Mouse (Mus musculus): ENCODE data around the gene Olfr373.
A peak's percentile ranks its signal among the peaks of the same experiment; 100 is the strongest.
"Not testable (repeated sequence)": the region's sequence is repeated elsewhere in the genome, so short reads cannot be mapped to it uniquely, and the experiment has no call there.

The Olfr373 gene

DNA sequence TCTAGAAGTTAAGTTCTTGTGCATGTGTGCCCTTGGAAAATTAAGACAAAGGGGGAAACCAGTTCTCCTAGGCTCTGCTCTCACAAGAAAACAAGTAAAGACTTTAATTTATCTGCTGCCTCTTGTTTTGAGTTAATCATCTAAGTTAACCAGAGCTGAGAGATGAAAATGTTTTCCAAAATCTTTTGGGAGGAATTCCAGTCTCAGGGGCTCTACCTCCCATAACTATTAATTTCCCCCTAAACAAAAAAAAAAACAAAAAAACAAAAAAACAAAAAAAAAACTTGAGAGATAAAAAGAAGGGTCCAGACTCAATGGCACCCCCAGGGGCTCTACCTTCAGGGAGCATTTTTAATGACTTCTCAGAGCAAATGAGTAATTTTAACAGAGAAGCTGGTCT lies at the start of gene Olfr373:
TSS of gene Olfr373 (plus strand) at position 301 of the 400 bp plus-strand sequence.
- not testable (repeated sequence) for DNase-seq (ENCODE audit: low read depth, low spot score)

DNA sequence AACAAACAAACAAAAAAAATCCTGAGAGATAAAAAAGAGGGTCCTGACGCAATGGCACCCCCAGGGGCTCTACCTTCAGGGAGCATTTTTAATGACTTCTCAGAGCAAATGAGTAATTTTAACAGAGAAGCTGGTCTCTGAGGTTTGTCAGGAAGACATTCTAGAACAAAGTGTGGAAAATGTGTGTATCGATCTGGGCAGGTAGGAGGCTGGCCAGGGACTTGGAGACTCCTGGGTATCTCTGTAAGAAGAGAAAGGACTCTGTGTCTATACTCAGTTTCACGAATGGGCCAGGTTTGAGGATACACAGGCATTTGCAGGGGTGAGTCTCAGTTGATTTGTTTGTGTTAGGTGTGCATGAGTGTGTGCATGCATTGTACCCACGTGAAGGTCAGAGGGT lies 42.1 kb upstream of the Olfr373 start, which contains the start of gene Olfr372:
TSS of gene Olfr372 (plus strand) at position 301 of the 400 bp plus-strand sequence.
- not testable (repeated sequence) for DNase-seq (ENCODE audit: low read depth, low spot score)

DNA sequence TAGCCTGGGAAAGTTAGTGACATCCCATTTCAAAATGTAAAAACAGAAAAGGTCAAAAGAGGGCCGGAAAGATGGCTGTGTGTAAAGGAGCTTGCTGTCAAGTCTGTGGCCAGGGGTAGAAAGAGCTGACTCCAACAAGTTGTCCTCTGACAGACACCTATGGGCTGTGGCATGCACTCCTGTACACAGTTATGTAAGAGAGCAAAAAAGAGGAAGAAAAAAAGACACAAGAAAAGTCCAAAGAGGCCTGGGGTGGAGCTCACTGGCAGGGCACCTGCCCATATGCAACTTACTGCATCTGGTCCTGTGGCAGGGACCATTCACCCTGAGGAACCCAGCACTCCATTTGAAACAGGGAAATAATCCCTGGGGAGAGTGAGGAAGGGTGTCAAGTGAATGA lies 40.5 kb upstream of the Olfr373 start:
- DNase-seq (ENCODE audit: low read depth, low spot score) = no peak

DNA sequence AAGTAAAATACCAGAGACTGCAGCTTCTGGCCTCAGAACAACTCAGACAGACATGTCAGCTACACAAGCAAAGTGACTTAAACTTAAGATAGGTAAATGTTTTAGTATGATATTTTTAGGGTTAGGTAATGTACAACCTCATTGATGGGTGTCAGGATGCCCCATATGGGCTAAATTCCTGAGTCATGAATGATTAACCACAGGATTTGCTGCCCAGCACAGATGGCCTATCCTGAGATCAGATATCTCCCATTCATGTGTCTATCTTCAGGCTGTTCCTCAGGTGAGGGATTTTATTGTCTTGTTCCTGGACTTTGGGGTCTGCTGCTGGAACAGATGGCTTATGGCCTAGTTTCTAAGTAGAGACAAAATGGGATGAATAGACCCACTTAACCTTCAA lies 28.3 kb upstream of the Olfr373 start:
- DNase-seq (ENCODE audit: low read depth, low spot score) = not testable (repeated sequence)

DNA sequence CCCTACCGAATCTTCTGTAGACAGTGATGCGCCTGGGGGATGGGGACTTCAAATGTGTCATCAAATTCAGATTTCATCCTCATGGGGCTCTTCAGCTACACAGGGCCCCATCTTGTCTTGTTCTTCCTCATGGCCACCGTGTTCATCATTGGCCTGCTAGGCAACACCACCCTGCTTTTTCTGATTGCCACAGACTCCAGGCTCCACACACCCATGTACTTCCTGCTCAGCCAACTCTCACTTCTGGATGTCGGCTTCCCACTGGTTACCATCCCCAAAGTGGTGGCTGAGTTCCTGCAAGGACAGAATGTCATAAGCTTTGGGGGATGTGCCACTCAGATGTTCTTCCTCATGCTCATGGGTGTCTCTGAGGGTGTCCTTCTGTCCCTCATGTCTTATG lies 25.3 kb upstream of the Olfr373 start:
- DNase-seq (ENCODE audit: low read depth, low spot score) = not testable (repeated sequence)

DNA sequence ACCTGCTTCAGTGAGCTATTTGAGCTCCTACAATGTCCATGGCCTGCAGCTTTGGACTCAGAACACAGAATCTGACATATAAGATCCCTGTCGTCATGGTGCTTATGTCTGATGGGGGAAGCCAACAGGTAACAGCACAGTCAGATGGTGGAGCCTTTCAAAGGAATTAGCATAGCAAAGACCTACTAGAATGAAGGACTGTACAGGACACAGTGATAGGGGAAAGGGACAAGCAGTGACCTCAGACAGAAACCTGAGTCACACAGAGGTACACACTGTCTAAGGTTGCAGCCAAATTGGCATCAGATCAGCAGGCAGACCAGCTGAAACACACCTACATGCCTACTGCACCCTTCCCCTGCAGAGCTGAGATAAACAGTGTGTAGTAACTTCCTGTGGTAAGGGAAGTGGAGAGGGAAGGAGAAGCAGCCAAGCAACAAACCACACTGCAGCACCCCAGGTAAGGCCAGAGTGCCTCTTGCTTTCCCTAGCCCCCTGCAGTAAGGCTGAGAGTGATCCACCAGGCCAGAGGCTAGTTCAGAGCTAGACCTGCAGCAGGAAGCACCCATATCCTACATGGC lies 16.1 kb upstream of the Olfr373 start:
- not testable (repeated sequence) for DNase-seq (ENCODE audit: low read depth, low spot score)

DNA sequence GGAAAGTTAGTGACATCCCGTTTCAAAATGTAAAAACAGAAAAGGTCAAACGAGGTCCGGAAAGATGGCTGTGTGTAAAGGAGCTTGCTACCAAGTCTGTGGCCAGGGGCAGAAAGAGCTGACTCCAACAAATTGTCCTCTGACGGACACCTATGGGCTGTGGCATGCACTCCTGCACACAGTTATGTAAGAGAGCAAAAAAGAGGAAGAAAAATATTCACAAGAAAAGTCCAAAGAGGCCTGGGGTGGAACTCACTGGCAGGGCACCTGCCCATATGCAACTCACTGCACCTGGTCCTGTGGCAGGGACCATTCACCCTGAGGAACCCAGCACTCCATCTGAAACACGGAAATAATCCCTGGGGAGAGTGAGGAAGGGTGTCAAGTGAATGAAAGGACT lies 1.8 kb downstream of the Olfr373 start:
- no peak for DNase-seq (ENCODE audit: low read depth, low spot score)

DNA sequence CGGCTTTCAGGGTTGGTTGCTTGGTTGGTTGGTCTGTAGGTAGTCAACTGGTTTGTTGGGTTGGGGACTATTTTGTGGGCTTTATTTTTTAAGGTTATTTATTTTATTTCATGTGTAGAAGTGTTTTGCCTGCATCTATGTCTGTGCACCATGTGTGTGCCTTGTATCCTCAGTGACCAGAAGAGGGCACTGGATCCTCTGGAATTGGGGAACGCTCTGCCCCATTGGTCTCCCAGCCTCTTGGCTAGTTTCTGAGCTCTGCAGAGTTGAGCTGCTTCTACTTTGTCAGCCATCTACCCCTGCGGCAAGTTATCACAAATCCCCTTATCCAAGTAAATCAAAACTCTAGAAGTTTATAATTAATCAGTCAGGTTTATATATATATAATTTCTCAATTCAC lies 4.6 kb downstream of the Olfr373 start:
- not testable (repeated sequence) for DNase-seq (ENCODE audit: low read depth, low spot score)

DNA sequence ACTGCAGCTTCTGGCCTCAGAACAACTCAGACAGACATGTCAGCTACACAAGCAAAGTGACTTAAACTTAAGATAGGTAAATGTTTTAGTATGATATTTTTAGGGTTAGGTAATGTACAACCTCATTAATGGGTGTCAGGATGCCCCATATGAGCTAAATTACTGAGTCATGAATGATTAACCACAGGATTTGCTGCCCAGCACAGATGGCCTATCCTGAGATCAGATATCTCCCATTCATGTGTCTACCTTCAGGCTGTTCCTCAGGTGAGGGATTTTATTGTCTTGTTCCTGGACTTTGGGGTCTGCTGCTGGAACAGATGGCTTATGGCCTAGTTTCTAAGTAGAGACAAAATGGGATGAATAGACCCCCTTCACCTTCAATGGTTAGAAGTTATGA lies 13.7 kb downstream of the Olfr373 start:
- not testable (repeated sequence) for DNase-seq (ENCODE audit: low read depth, low spot score)

DNA sequence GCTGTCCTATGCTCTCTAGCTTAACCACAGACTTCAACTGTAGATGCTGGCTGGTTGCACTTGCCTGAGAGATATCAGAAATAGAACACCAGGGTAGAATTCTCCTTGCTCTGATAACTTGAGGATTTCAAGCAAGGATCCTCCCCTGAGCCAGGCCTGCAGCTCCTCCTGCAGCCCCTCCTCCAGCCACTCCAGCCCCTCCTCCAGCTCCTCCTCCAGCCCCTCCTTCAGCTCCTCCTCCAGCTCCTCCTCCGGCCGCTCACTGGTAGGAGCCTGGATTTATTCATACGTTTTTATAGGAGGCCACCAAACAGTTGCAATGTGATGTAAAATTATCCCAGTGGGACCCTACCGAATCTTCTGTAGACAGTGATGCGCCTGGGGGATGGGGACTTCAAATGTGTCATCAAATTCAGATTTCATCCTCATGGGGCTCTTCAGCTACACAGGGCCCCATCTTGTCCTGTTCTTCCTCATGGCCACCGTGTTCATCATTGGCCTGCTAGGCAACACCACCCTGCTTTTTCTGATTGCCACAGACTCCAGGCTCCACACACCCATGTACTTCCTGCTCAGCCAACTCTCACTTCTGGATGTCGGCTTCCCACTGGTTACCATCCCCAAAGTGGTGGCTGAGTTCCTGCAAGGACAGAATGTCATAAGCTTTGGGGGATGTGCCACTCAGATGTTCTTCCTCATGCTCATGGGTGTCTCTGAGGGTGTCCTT lies 16.6 kb downstream of the Olfr373 start:
- DNase-seq (ENCODE audit: low read depth, low spot score) = peak; percentile 28

DNA sequence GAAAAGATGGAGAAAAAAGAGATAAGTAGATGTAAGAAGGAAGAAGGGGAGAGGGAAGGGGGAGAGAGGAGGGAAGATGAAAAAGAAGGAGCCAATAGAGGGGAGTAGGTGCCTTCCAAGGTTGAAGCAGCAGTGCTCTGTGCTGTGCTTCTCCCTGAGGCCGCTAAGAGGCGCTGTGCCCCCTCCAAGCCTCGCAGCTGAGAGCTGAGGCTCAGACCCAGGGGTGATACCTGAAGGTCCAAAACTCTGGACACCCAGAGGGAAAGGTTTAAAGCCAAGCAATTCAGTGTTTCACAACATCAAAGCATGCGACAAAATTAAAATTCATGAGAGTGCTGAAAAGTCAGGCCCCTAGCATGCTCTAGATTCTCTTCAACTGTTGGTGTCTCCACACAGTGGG lies 22.2 kb downstream of the Olfr373 start:
- DNase-seq (ENCODE audit: low read depth, low spot score) = peak; percentile 26

DNA sequence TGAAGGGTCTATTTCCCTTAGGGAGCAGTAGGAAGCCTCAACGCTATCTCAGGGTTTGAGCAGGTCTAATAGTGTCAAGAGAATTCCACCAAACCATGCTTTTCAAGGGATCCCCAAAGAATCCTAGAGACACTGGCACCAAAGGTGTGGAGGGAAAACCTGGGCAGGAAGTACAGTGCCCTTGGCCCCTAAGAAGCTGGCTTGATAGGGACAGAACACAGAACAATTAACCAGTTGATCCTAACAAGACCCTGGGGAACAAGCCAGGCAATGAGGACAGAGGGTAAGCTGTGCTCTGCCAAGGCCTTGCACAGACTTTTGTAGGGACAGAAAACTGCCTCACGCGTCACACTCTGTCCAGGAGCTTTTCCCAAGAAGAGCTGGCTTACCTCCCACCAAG lies 23.8 kb downstream of the Olfr373 start, which contains the start of gene Olfr374:
TSS of gene Olfr374 (plus strand) at position 301 of the 400 bp plus-strand sequence.
- DNase-seq (ENCODE audit: low read depth, low spot score) = no peak

DNA sequence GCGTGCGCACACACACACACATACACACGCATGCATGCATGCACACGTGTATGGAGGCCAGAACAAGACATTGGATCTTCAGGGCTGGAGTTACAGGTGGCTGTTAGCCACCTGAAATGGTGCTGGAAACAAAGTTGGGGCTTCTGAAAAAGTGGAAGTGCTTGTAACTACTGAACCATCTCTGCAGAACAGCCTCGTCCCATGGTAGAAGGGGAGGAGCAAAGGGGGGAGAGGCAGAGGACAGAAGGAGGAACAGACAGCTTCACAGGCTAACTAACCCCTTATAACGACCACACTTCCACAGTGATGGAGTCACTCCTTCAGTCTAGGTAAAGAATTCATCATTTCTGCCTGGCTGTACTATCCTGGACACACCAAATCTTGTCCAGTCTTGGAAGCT lies 27.9 kb downstream of the Olfr373 start:
- DNase-seq (ENCODE audit: low read depth, low spot score) = no peak

DNA sequence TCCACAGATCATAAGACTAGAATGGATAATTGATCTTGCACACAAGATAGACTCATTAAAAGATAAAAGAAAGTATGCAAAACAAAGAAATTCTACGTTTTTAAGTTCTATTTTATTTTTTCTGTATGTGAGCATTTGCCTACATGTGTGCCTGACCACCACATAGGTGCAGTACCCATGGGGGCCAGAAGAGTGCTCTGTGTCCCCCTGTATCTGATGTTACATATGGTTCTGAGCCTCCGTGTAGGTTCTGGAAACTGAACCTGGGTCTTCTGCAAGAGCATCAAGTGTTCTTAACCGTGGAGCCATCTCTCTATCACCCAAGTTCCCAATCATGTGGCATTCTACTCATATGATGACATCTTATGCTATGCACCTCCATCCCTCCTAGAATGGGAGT lies 29.5 kb downstream of the Olfr373 start:
- DNase-seq (ENCODE audit: low read depth, low spot score) = no peak

DNA sequence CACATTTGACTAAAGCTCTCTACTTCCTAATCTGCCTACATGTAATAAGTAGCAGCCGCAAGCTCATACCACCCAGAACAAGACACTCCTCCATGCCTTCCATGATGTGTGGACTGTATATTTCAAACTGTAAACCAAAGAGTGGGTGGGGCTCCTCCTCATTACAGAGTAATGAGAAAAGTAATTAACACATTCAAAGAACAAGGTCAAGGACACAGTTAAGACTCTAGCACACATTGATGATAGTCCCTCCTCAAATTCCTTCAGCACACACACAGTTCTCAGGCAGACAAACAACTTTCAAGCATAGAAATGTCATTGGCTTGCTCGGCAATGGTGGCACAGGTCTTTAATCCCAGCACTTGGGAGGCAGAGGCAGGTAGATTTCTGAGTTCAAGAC lies 32.2 kb downstream of the Olfr373 start:
- no peak for DNase-seq (ENCODE audit: low read depth, low spot score)

DNA sequence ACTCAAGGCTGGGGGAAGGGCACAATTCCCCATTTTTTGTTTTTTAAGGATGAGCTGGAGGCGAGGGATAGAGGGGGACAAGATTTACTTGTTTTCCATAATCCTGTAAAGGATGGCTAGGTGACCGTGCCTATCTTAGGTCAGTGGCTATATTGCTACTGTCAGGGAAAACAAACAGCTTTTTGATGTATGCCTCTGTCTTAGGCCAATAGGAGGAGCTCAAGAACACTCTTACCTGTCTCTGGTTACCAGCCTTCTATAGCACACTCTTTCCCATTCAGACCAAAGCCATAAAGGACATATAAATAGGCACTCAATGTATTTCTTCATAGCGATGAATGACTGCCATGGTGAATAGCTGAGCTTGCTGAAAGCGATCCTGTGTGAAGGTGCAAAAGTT lies 35.6 kb downstream of the Olfr373 start:
- no peak for DNase-seq (ENCODE audit: low read depth, low spot score)

DNA sequence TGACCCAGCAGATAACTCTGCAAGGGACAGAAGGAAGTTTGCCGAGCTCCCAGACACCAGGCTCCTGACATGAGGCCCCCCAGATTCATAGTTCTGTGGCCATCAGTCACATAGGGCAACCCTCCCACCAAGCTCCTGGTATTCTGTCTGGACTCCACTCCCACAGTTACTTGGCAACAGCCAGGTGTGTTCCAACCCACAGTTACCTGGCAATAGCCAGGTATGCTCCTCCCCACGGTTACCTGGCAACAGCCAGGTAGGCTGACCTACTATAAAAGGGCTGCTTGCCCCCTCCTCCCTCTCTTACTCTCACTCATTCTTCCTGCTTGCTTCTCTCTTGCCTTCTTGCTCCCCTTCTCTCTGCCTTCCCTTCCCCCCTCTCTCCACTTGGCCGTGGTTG lies 38.5 kb downstream of the Olfr373 start:
- not testable (repeated sequence) for DNase-seq (ENCODE audit: low read depth, low spot score)

DNA sequence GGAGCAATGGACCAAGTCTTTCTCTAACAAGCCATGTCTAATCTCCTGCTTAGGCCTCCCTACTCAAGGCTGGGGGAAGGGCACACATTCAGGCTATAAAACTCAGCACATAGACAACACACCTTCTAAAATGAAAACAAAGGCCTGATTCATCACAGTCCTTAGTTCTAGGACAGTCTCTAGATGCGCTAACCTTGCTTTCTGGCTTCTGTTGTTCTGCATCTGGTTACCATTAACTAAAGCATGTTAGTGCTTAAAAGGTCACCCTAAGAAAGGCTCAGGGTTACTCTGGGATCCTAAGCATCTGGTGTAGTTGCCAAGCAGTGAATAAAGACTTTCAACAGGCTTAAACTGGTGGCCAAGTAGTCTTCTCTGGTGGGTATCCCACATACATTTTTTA lies 39.0 kb downstream of the Olfr373 start:
- no peak for DNase-seq (ENCODE audit: low read depth, low spot score)

DNA sequence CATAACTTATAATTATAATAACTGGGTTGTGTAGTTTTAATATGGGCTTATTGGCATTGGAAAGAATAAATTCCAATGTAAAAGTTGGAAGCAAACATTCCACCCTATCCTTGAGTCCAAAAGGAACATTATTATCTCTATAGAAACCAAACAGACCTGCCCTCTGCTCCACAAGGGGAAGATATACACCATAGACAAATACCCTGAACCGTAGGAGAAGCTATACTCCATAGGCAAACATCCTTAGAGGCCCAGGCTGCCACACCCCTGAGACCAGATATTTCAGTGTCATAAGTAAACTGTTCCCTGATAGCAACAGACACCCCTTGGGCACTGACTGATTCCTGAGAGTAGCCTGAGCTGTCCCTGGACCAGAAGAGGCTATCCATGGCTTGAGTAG lies 44.9 kb downstream of the Olfr373 start:
- no peak for DNase-seq (ENCODE audit: low read depth, low spot score)

DNA sequence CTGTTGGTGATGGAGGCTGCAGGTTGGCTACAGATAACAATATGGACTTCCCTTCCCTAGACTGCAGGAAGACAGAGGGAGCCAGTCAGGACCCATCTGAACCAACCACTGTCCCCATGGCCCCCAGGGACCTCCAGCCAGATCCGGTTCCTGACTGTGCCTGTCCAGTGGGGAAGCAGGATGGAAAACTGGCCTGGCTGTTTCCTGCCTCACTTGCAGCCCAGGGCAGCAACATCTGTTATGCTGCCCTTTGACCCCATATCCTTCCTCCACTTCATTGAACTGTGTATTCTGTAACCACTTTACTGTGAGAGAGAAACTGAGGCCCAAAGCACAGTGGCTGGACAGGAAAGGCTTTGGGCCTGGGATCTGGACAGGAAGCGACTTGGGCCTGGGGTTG lies 48.3 kb downstream of the Olfr373 start:
- no peak for DNase-seq (ENCODE audit: low read depth, low spot score)

DNA sequence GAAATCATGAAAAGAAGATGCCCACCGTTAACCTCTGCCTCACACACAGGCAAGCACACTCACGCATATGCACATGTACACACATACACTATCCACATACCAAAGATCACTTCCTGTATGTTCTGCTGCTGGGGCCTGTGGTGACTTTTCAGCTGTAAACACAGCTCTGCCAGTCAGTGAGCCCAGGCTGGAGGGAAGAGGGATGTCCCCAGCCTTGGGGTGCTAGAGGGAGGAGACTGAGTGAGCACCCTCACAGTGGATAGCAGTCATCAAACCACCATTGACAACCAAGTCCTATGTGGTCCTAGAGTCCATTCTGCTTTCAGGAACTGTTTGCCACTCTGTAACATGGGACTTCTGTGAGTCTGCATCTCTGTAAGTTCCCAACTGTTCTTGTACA lies 48.9 kb downstream of the Olfr373 start:
- DNase-seq (ENCODE audit: low read depth, low spot score) = no peak

DNA sequence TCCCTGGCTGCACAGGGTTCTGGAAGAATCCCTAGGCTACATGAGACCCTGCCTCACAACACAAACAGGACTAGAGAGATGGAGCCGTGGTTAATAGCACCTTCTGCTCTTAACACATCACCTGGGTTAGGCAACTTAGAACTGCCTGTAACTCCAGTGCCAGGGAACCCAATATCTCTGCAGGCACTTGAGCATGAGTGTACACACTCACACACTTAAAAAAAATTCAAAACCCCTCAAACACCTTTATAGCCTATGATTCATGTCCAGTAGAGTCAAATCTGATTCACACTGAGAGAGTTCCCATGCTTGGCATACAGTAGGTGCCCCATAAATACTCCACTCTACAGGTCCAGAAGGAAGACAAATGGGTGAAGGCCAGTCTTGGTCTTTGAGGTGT lies 49.4 kb downstream of the Olfr373 start:
- no peak for DNase-seq (ENCODE audit: low read depth, low spot score)

DNA sequence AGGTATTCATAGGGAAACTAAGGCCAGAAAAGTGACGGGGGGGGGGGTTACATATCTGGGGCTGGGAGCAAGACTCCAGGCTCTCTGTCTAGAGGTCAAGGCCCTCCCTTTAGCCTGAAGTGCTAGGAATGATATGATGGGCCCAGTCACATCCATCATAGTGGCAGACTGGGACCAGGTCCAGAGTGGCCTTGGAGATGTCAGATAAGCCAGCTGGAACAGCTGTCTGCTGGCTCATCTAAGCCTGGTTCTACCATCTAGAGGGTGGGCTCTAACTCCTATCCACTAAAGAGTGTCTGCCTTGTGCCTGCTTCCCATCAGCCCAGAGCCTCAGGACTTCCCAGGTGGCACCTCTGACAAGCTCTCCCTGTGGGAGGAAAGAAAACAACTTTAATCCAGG lies 49.9 kb downstream of the Olfr373 start:
- no peak for DNase-seq (ENCODE audit: low read depth, low spot score)
